Mouse (Mus musculus) intestine, embryonic 16.5 days (tissue): ENCODE measurements around the gene Smpdl3b. TPM values are rescaled to one million over a fixed set of nuclear protein-coding genes. Genes with fewer than 3 reads are reported as not detected.
"Not testable (repeated sequence)": the region's sequence is repeated elsewhere in the genome, so short reads cannot be mapped to it uniquely, and the experiment has no call there.

ENCODE experiments used
- ATAC-seq: fragments of 200-750 bp; cut with Nextera tagmentation; 2 replicates; pipeline ENCODE4 v1.8.0; 2017; ENCODE audit warnings: moderate TSS enrichment, moderate library complexity
- H3K27ac ChIP-seq: fragments of 300-500 bp; sonication (generic); 2 replicates; pipeline ENCODE4 v1.5.1; 2014; ENCODE audit warnings: mild to moderate bottlenecking, low read length
- H3K27me3 ChIP-seq: fragments of 300-500 bp; sonication (generic); replicated peaks from 2 replicates; pipeline ENCODE4 v1.6.1; 2014; ENCODE audit warnings: low read length, control low read depth, mixed read lengths; ENCODE audit not compliant: control insufficient read depth, insufficient read depth
- H3K36me3 ChIP-seq: fragments of 300-500 bp; sonication (generic); 2 replicates; pipeline ENCODE4 v1.6.1; 2014; ENCODE audit warnings: low read length, control low read depth; ENCODE audit not compliant: control insufficient read depth, insufficient read depth
- H3K4me1 ChIP-seq: fragments of 300-500 bp; sonication (generic); 2 replicates; pipeline ENCODE4 v1.6.1; 2014; ENCODE audit warnings: low read length, control low read depth, mixed read lengths; ENCODE audit not compliant: control insufficient read depth, insufficient read depth
- H3K4me2 ChIP-seq: fragments of 300-500 bp; sonication (generic); 2 replicates; pipeline ENCODE4 v1.6.1; 2014; ENCODE audit warnings: low read depth, low read length, control low read depth
- H3K4me3 ChIP-seq: fragments of 300-500 bp; sonication (generic); 2 replicates; pipeline ENCODE4 v1.5.1; 2014; ENCODE audit warnings: mild to moderate bottlenecking, low read length
- H3K9ac ChIP-seq: fragments of 300-500 bp; sonication (generic); 2 replicates; pipeline ENCODE4 v1.6.1; 2014; ENCODE audit warnings: low read depth, low read length
- H3K9me3 ChIP-seq: fragments of 300-500 bp; sonication (generic); 2 replicates; pipeline ENCODE4 v1.6.1; 2016; ENCODE audit warnings: low read length, control low read depth; ENCODE audit not compliant: control insufficient read depth
- WGBS: fragments of 180-500 bp; shearing (Covaris S2); extraction: QIAGEN DNeasy Blood & Tissue Kit; methylation state at CpG from one replicate; pipeline ENCODE4 v1.1.7; 2014; 5-methylcytosine and 5-hydroxymethylcytosine counted together
- polyA plus RNA-seq: library from polyadenylated mRNA; unstranded; fragments of >200 nt; fragmentation: Nextera tagmentation; extraction: Ambion mirVana; gene quantifications from 2 replicates; pipeline ENCODE4 v1.2.1, GENCODE M21; 2015

Gene Smpdl3b
- polyA plus RNA-seq, 1 experiment from 2014 or later, result 6.0 TPM

GRCm38 (mm10) chr4:132799845-132800244 is 42.8 kb upstream of the Smpdl3b start:
- H3K9ac ChIP-seq, result no peak overlapping the region
- no peak for ATAC-seq
- no peak overlapping the region for H3K27ac ChIP-seq
- no peak overlapping the region for H3K4me3 ChIP-seq
- WGBS, result 87% methylated on average over 4 of the region's 4 CpGs
- peaks cover 4% of the 10 kb centered on the region; the same call in 1 of the 2 replicates for H3K4me1 ChIP-seq
- H3K4me2 ChIP-seq, result no peak overlapping the region
- peaks cover 6% of the 10 kb centered on the region for H3K27me3 ChIP-seq
- no peaks in the 10 kb centered on the region for H3K36me3 ChIP-seq
- H3K9me3 ChIP-seq, result no peaks in the 10 kb centered on the region

DNA sequence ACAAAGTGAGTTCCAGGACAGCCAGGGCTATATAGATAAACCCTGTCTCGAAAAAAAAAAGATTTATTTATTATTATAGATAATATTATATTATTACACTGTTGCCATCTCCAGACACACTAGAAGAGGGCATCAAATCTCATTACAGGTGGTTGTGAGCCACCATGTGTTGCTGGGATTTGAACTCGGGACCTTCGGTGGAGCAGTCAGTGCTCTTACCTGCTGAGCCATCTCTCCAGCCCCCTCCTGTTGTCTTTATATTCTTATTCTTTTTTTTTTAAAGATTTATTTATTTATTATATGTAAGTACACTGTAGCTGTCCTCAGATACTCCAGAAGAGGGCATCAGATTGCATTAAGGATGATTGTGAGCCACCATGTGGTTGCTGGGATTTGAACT is 41.6 kb upstream of the Smpdl3b start:
- not testable (repeated sequence) for H3K27me3 ChIP-seq, H3K36me3 ChIP-seq, H3K4me1 ChIP-seq, ATAC-seq, H3K4me2 ChIP-seq, H3K9me3 ChIP-seq, H3K9ac ChIP-seq, H3K4me3 ChIP-seq, H3K27ac ChIP-seq
- WGBS, result 86% methylated on average over 3 of the region's 3 CpGs

GRCm38 (mm10) chr4:132798028-132798427 is 41.0 kb upstream of the Smpdl3b start:
- no peak for ATAC-seq
- H3K9ac ChIP-seq, result no peak overlapping the region
- no peaks in the 10 kb centered on the region for H3K9me3 ChIP-seq
- no peak overlapping the region for H3K4me2 ChIP-seq
- no peak overlapping the region for H3K4me3 ChIP-seq
- H3K27ac ChIP-seq, result no peak overlapping the region
- WGBS, result 69% methylated on average over 4 of the region's 4 CpGs
- H3K36me3 ChIP-seq, result no peaks in the 10 kb centered on the region
- peaks cover 4% of the 10 kb centered on the region; the same call in 1 of the 2 replicates for H3K4me1 ChIP-seq
- H3K27me3 ChIP-seq, result peaks cover 9% of the 10 kb centered on the region

DNA sequence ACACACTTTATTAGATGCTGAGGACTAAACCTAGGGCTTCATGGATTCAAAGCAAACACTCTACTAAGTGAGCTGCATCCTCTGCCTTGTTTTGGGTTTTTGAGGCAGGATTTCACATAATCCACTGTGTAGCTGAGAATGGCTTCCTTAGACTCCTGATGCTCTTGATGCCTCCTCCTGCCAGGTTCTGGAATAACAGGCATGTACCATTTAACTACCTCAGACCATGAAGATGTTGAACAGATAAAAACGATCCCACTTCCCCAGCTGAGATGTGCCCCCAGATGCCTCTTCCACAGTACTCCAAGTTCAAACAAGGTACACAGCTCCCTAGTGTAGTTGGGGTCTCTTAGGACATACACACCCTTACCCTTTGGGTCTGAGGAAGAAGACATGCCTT is 40.4 kb upstream of the Smpdl3b start:
- Histone ChIP-seq H3K4me3 (no peak overlapping the region), H3K27me3 (peaks cover 9% of the 10 kb centered on the region), H3K4me2 (no peak overlapping the region), H3K36me3 (no peaks in the 10 kb centered on the region), H3K9me3 (no peaks in the 10 kb centered on the region), H3K4me1 (peaks cover 4% of the 10 kb centered on the region; the same call in 1 of the 2 replicates), H3K9ac (no peak overlapping the region), H3K27ac (no peak overlapping the region)
- ATAC-seq, result no peak
- 79% methylated on average over 1 of the region's 1 CpGs for WGBS

GRCm38 (mm10) chr4:132796196-132796886 is 39.3 kb upstream of the Smpdl3b start, which contains the start of gene Themis2:
Themis2 (minus strand) TSS chr4:132796387.
- H3K9ac ChIP-seq, result peak within 1 kb of the TSS; percentile 68

DNA sequence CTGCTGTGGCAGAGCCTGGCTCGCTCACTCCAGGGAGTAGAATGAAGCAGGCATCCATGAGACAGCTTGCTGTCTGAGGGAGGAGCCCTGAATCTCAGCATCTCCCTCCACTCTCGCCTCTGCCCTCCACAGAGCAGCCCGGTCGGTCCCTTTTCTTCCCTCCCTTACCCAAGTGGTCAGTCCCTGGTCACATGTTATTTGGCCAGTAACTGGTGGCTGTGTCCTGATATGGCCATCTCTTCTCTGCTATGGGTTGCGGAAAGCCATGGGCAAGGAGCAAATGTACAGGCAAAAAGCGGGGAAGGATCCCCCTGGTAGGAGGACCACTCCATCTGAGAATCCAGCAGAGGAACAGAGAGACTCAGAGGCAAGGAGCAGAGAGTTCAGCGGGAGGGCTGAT is 38.1 kb upstream of the Smpdl3b start:
- Histone ChIP-seq H3K27me3 (peaks cover 9% of the 10 kb centered on the region), H3K27ac (no peak overlapping the region), H3K4me2 (no peak overlapping the region), H3K36me3 (no peaks in the 10 kb centered on the region), H3K4me1 (peaks cover 4% of the 10 kb centered on the region; the same call in 1 of the 2 replicates), H3K9me3 (no peaks in the 10 kb centered on the region), H3K9ac (no peak overlapping the region), H3K4me3 (no peak overlapping the region)
- no peak for ATAC-seq
- 57% methylated on average over 7 of the region's 7 CpGs for WGBS

More at GRCm38 (mm10) chr4:132796196-132796886, 39.3 kb upstream of the Smpdl3b start, which contains the start of gene Themis2:
- peaks cover 4% of the 10 kb centered on the region; the same call in 1 of the 2 replicates for H3K4me1 ChIP-seq
- ATAC-seq, result peak; percentile 77
- H3K27ac ChIP-seq, result no peak within 1 kb of the TSS; the same call in 1 of the 2 replicates
- H3K9me3 ChIP-seq, result no peaks in the 10 kb centered on the region
- H3K27me3 ChIP-seq, result peaks cover 9% of the 10 kb centered on the region
- 1% methylated on average over 21 of the region's 21 CpGs for WGBS
- H3K4me2 ChIP-seq, result peak within 1 kb of the TSS; percentile 90
- peak within 1 kb of the TSS; percentile 47 for H3K4me3 ChIP-seq
- no peaks in the 10 kb centered on the region for H3K36me3 ChIP-seq

DNA sequence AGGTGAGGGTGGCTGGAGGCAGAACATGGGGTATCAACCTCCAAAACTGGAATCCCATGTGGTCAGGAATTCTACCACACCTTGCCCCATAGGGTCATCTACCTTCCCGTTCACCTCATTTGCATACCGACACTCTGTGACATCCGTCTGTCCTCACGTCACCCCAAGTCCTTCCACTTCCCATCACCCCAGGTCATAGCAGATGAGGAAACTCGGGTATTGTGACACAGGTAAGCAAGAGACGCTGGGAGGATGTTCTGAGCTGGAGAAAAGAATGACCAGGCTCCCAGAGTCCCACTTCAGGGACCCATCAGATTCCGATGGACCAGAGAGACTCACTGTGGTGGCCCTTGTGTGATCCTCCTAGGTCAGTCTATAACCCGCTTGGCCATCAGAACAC is 37.7 kb upstream of the Smpdl3b start:
- H3K4me1 ChIP-seq, result peaks cover 4% of the 10 kb centered on the region; the same call in 1 of the 2 replicates
- H3K9me3 ChIP-seq, result no peaks in the 10 kb centered on the region
- no peak; the same call in 1 of the 2 replicates for ATAC-seq
- no peak overlapping the region for H3K4me3 ChIP-seq
- H3K9ac ChIP-seq, result no peak overlapping the region
- H3K36me3 ChIP-seq, result no peaks in the 10 kb centered on the region
- whole genome bisulfite sequencing, result 69% methylated on average over 8 of the region's 8 CpGs
- H3K27me3 ChIP-seq, result peaks cover 9% of the 10 kb centered on the region
- no peak overlapping the region for H3K4me2 ChIP-seq
- no peak overlapping the region for H3K27ac ChIP-seq

GRCm38 (mm10) chr4:132794028-132794427 is 37.0 kb upstream of the Smpdl3b start:
- H3K4me2 ChIP-seq, result no peak overlapping the region
- 71% methylated on average over 9 of the region's 9 CpGs for WGBS
- H3K4me1 ChIP-seq, result peaks cover 4% of the 10 kb centered on the region; the same call in 1 of the 2 replicates
- no peaks in the 10 kb centered on the region for H3K36me3 ChIP-seq
- no peak for ATAC-seq
- H3K27ac ChIP-seq, result no peak overlapping the region
- H3K9me3 ChIP-seq, result no peaks in the 10 kb centered on the region
- no peak overlapping the region for H3K9ac ChIP-seq
- peaks cover 9% of the 10 kb centered on the region for H3K27me3 ChIP-seq
- no peak overlapping the region for H3K4me3 ChIP-seq

DNA sequence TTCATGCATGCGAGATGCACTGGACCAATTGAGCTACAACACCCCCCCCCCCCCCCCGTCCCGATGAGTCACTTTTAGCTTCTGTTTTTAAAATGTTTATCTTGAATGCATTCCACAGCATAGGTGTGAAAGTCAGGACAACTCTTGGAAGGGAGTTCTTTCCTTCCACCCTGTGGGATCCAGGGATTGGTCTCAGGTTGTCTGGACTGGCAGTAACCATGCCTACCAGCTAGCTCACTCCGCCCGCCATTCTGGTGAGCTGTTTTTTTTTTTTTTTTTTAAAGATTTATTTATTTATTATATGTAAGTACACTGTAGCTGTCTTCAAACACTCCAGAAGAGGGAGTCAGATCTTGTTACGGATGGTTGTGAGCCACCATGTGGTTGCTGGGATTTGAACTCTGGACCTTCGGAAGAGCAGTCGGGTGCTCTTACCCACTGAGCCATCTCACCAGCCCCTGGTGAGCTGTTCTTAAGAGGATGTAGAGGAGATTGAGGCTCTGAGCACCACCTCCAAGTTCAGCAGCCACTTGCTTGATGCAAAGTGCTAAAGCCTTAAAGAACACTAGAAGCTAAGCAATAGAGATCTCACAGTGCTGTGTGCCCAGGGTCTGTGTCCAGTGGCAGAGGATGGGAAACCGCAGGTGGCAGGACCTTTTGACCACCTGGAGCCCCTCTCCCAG is 36.4 kb upstream of the Smpdl3b start:
- H3K27ac ChIP-seq, H3K9me3 ChIP-seq, H3K4me2 ChIP-seq, H3K9ac ChIP-seq, H3K4me1 ChIP-seq, H3K4me3 ChIP-seq, H3K27me3 ChIP-seq, ATAC-seq, H3K36me3 ChIP-seq: not testable (repeated sequence)
- 80% methylated on average over 8 of the region's 9 CpGs for WGBS
